Mouse (Mus musculus) hindbrain, postnatal 0 days (tissue): Measurements from ENCODE around the gene Hist4h4. TPM values are rescaled to one million over a fixed set of nuclear protein-coding genes. Genes with fewer than 3 reads are reported as not detected.

ENCODE experiments used
- ATAC-seq: fragments of 200-750 bp; cut with Nextera tagmentation; 2 replicates; pipeline ENCODE4 v1.8.0; 2017; ENCODE audit warnings: mild to moderate bottlenecking, moderate TSS enrichment, moderate library complexity
- DNase-seq: peaks from one replicate; pipeline ENCODE4 v3.0.0-alpha.2; 2015; ENCODE audit warnings: low spot score
- H3K27ac ChIP-seq: fragments of 300-500 bp; sonication (generic); 2 replicates; pipeline ENCODE4 v1.5.1; 2014; ENCODE audit warnings: mild to moderate bottlenecking
- H3K27me3 ChIP-seq: fragments of 300-500 bp; sonication (generic); 2 replicates; pipeline ENCODE4 v1.6.1; 2014; ENCODE audit warnings: low read length, mixed read lengths; ENCODE audit not compliant: insufficient read depth
- H3K36me3 ChIP-seq: fragments of 300-500 bp; sonication (generic); 2 replicates; pipeline ENCODE4 v1.6.1; 2014; ENCODE audit warnings: low read length, mixed read lengths; ENCODE audit not compliant: insufficient read depth
- H3K4me1 ChIP-seq: fragments of 300-500 bp; sonication (generic); 2 replicates; pipeline ENCODE4 v1.6.1; 2014; ENCODE audit warnings: antibody characterized with exemption, low read length, mixed read lengths; ENCODE audit not compliant: insufficient read depth
- H3K4me2 ChIP-seq: fragments of 300-500 bp; sonication (generic); 2 replicates; pipeline ENCODE4 v1.6.1; 2014; ENCODE audit warnings: low read depth, mild to moderate bottlenecking, low read length, moderate library complexity, mixed read lengths
- H3K4me3 ChIP-seq: fragments of 300-500 bp; sonication (generic); 2 replicates; pipeline ENCODE4 v1.5.1; 2014; ENCODE audit warnings: low read length
- H3K9ac ChIP-seq: fragments of 300-500 bp; sonication (generic); replicated peaks from 2 replicates; pipeline ENCODE4 v1.6.1; 2014; ENCODE audit warnings: mild to moderate bottlenecking, low read length, moderate library complexity, mixed read lengths
- H3K9me3 ChIP-seq: fragments of 300-500 bp; sonication (generic); 2 replicates; pipeline ENCODE4 v1.6.1; 2016; ENCODE audit warnings: low read length, mixed read lengths
- CTCF ChIP-seq: IDR thresholded peaks from 2 replicates; pipeline ENCODE4 v1.5.1; 2016; ENCODE audit warnings: antibody characterized with exemption, control low read depth, low read depth
- WGBS: fragments of 180-500 bp; shearing (Covaris S2); extraction: QIAGEN DNeasy Blood & Tissue Kit; methylation state at CpG from one replicate; pipeline ENCODE4 v1.1.7; 2014; 5-methylcytosine and 5-hydroxymethylcytosine counted together
- polyA plus RNA-seq: library from polyadenylated mRNA; unstranded; fragments of >200 nt; fragmentation: Nextera tagmentation; extraction: Ambion mirVana; gene quantifications from 2 replicates; pipeline ENCODE4 v1.2.1, GENCODE M21; 2015
- total RNA-seq: library from RNA; depleted of rRNA; stranded (reverse); fragments of >200 nt; gene quantifications from 2 replicates; pipeline ENCODE4 v1.2.3, GENCODE M21; 2014

Gene Hist4h4
- total and polyA plus RNA-seq, 2 experiments from 2014 or later = 0.39 to 80.5 TPM

DNA sequence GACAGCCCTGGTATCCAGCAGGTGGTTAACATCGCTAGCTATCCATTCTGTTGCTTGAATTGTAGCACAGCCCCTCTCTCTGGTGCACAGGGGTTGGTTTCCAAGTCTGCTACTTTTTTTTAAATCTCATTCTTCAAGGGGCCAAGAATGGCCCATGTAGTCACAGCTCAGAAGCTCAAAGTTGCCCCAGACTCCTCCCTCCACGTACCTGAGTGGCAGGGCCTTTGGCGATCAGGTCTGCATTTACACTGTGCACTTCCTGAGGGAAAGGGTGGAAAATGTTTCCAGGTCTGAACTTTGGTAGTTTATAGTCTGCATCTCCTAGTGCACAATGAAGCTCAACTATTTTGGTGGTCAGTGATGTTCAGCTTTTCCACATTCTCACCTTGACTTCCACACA lies 43.1 kb upstream of the Hist4h4 start:
- Histone ChIP-seq H3K4me1 (no peaks in the 10 kb centered on the region), H3K9me3 (no peaks in the 10 kb centered on the region), H3K4me3 (no peak overlapping the region), H3K27ac (no peak overlapping the region), H3K4me2 (no peak overlapping the region), H3K36me3 (no peaks in the 10 kb centered on the region), H3K9ac (no peak overlapping the region), H3K27me3 (no peaks in the 10 kb centered on the region)
- no peak for TF ChIP-seq CTCF
- DNase-seq = no peak
- 92% methylated on average over 3 of the region's 3 CpGs for WGBS
- no peak for ATAC-seq

DNA sequence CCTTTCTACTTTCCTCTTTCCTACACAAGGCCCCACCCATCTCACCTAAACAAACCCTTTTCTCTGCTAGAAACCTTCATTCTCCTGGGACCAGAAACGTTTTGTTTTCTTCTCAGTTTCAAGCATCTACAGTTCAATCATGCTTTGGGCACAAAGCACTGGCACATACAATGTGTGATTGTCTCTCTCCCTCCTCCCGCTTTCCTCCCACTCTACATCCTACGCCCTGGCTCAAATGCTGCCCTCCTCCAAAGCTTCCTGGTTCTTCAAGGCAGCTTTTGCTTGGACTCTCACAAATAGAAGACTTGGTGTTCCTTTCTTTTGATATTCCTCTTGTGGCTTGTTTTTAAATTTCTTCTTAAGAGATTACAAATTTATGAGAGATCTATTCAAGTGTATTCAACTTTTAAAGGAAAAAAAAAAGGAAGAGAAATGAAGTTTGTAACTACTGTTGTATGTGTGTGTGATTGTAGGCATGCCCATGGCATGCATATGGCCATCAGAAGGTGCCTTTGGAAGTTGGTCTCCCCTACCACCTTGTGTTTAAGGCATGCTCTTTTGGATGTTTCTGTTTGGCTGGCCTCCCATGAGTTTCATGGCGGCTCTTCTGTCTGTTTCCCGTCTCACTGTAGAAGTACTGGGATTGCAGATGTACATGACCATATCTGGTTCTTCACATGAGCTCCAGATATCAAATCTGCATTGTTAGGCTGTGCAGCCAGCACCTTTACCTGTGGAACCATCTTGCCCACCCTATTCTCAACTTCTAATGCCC lies 41.7 kb upstream of the Hist4h4 start:
- Histone ChIP-seq H3K36me3 (no peaks in the 10 kb centered on the region), H3K27ac (no peak overlapping the region), H3K4me3 (no peak overlapping the region), H3K9ac (no peak overlapping the region), H3K27me3 (no peaks in the 10 kb centered on the region), H3K4me1 (no peaks in the 10 kb centered on the region), H3K9me3 (no peaks in the 10 kb centered on the region), H3K4me2 (no peak overlapping the region)
- DNase-seq = no peak
- no peak for TF ChIP-seq CTCF
- 74% methylated on average over 5 of the region's 5 CpGs for WGBS
- ATAC-seq = no peak

DNA sequence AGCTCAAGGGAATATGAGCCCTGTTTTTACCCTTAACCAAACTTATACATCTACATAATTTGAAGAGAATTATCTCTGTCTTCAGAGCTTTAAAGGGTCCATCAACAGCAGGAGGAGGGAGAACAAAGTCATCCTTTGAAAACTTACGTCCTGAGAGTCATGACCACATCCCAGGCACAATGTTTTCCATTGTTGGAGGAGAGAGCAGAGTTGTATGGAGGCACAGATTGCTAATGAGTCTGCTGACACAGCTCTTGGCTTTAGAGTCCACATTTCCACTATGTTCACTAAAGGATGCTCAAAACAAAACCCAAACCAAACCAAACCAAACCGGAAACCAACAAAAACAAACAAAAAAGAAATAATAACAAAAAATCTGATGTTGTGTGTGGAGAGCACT lies 40.7 kb upstream of the Hist4h4 start:
- ATAC-seq (no peak), DNase-seq (no peak)
- Histone ChIP-seq H3K27me3 (no peaks in the 10 kb centered on the region), H3K9ac (no peak overlapping the region), H3K36me3 (no peaks in the 10 kb centered on the region), H3K4me2 (no peak overlapping the region), H3K4me3 (no peak overlapping the region), H3K9me3 (no peaks in the 10 kb centered on the region), H3K27ac (no peak overlapping the region), H3K4me1 (no peaks in the 10 kb centered on the region)
- 53% methylated on average over 2 of the region's 2 CpGs for WGBS
- no peak for TF ChIP-seq CTCF

DNA sequence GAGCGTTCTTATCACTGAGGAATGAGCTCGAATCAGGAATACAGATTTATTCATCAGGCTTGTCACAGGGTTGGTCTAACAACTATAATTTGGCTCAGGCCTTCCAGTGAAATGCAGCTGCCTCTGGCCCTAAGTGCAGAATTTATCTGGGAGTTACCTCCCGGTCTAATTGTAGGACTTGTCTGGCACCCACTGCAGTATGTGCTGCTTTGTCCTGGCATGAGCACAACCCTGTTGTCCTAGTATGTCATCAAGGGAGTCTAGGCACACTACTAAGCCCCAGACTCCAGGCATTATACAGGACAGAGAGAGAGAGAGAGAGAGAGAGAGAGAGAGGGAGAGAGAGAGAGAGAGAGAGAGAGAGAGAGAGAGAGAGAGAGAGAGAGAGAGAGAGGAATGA lies 33.1 kb upstream of the Hist4h4 start:
- TF ChIP-seq CTCF = no peak
- Histone ChIP-seq H3K4me2 (no peak overlapping the region), H3K4me3 (no peak overlapping the region), H3K27ac (no peak overlapping the region), H3K9me3 (no peaks in the 10 kb centered on the region), H3K9ac (no peak overlapping the region), H3K36me3 (no peaks in the 10 kb centered on the region), H3K27me3 (no peaks in the 10 kb centered on the region), H3K4me1 (no peaks in the 10 kb centered on the region)
- DNase-seq = no peak
- 80% methylated on average over 3 of the region's 3 CpGs for WGBS
- ATAC-seq = no peak

DNA sequence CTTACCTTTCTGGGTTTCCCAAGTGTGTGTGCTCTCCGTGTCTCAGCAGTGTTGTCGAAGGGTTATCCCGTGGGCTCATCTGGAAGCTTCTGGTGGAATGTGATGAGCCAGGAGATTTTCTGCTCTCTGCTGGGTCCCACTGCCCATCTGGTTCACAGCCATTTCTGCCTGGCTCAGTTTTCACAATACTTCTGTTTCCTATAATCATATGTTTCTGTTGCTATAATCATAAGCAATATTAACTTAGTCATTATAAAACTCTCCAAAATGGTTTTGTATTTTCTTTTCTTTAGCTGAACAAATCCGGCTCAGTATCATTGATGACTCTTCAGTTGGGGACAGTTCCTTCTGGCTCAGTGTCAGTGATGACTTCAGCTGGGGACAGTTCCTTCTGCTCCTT lies 31.1 kb upstream of the Hist4h4 start, which contains the start of gene Smco3:
Gene Smco3, minus strand, starts transcription at position 101 of the 400 bp plus-strand sequence.
- H3K4me1 ChIP-seq = no peaks in the 10 kb centered on the region
- no peaks in the 10 kb centered on the region for H3K36me3 ChIP-seq
- H3K9me3 ChIP-seq = no peaks in the 10 kb centered on the region
- no peak for DNase-seq
- no peak within 1 kb of the TSS for H3K9ac ChIP-seq
- no peak for TF ChIP-seq CTCF
- H3K27ac ChIP-seq = no peak within 1 kb of the TSS
- H3K27me3 ChIP-seq = no peaks in the 10 kb centered on the region
- ATAC-seq = no peak
- WGBS = 49% methylated on average over 4 of the region's 4 CpGs
- peak within 1 kb of the TSS; percentile 18; the same call in 1 of the 2 replicates for H3K4me2 ChIP-seq
- H3K4me3 ChIP-seq = peak within 1 kb of the TSS; percentile 13; the same call in 1 of the 2 replicates

DNA sequence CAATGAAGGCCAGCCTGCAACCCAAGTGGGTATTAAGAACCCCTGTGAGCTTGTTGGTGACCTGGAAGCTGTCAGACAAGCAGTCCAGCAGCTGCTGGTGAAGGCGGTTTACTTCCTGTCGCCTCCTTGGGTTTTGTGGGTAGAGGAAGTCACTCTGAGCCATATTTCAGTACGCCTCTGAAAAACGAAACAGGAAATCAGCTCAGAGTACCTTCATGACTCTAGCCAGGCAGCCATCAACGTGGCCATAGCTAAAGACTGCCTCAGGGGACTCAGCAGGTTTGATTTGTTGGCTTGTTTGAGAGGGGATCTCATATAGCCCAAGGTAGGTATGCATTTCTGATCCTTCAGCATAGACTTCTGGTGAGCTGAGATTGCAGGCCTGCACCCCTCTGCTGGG lies 27.5 kb upstream of the Hist4h4 start:
- 81% methylated on average over 5 of the region's 5 CpGs for WGBS
- DNase-seq = no peak
- TF ChIP-seq CTCF = no peak
- ATAC-seq = no peak
- H3K9ac ChIP-seq = no peak overlapping the region
- no peaks in the 10 kb centered on the region for H3K27me3 ChIP-seq
- H3K27ac ChIP-seq = no peak overlapping the region
- H3K36me3 ChIP-seq = no peaks in the 10 kb centered on the region
- H3K4me2 ChIP-seq = no peak overlapping the region
- no peaks in the 10 kb centered on the region for H3K9me3 ChIP-seq
- 0 out of 2 replicates have a peak, but pooled peaks cover 3% of the 10 kb centered on the region for H3K4me1 ChIP-seq
- H3K4me3 ChIP-seq = no peak overlapping the region

DNA sequence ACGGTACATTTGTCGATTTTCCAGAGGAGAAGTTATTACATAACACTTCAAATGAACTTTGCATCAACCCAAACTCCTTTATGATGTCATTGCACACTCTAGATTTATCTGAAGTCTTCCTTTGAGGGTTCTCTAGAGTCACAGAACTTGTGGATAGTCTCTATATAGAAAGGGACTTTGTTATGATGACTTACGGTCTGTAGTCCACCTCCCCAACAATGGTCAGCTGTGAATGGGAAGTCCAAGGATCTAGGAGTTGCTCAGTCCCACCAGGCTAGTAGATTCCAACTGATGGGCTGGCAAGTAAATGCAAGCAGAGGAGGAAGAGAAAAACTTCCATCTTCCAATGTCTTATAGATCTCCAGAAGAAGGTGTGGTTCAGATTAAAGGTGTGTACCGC lies 24.5 kb upstream of the Hist4h4 start:
- Histone ChIP-seq H3K36me3 (peaks cover 11% of the 10 kb centered on the region; the same call in 1 of the 2 replicates), H3K9me3 (no peaks in the 10 kb centered on the region), H3K27me3 (no peaks in the 10 kb centered on the region), H3K4me1 (0 out of 2 replicates have a peak, but pooled peaks cover 3% of the 10 kb centered on the region), H3K4me3 (peak overlapping the region; percentile 94), H3K4me2 (peak overlapping the region; percentile 65), H3K9ac (peak overlapping the region; percentile 45), H3K27ac (peak overlapping the region; percentile 91)
- ATAC-seq (no peak), DNase-seq (no peak)
- 31% methylated on average over 4 of the region's 4 CpGs for WGBS
- TF ChIP-seq CTCF = no peak
